Mouse (Mus musculus): ENCODE measurements around the gene Rab20. TPM values are rescaled to one million over a fixed set of nuclear protein-coding genes. Genes with fewer than 3 reads are reported as not detected.
A peak's percentile ranks its signal among the peaks of the same experiment; 100 is the strongest.
"Not testable (repeated sequence)": the region's sequence is repeated elsewhere in the genome, so short reads cannot be mapped to it uniquely, and the experiment has no call there.

Rab20 gene
- total RNA-seq, 2 experiments from 2014 or later: 28.6 to 30.4 TPM

DNA sequence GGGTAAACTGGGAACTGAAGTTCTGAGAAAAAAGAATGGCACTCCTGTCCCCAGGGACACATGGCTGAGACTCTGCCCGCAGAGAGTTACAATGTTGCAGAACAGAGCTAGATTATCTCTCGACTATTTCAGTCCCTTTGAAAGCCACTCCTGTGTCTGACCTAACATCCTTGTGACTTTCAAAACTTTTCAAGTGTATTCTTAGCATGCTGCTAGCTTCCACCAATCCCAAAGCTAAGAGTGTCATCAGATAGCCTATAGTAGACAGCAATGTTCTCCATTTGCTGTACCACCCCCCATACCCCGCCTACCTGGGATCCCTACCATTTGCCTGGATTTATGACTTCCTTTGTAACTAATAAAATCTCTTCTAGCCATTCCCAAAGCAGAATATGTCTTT, 4.0 kb upstream of the Rab20 start:
- intact Hi-C loops (cut with DNase I): no loop called here
- peak in 1 of 2 experiments; percentile 51 for DNase-seq

DNA sequence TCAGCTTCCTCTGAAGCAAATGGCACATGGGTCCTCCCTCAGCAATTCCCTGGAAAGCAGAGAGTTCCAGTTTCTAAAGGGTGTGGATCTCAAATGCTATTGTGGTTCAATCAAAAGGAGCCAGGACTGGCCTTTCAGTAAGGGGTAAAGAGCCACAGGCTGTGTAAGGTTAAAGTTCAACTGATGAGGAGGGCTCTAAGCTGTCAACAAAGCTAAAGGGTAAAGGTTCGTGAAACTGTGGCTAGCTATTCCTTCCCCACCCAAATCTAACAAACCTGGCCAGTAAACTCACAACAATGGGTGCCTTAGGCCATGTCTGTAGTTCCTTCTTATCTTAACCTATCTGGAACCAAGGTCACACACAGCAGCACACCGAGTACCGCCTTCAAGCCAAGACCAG, 3.4 kb upstream of the Rab20 start:
- intact Hi-C loops (cut with DNase I): no loop called here
- no peak for DNase-seq

DNA sequence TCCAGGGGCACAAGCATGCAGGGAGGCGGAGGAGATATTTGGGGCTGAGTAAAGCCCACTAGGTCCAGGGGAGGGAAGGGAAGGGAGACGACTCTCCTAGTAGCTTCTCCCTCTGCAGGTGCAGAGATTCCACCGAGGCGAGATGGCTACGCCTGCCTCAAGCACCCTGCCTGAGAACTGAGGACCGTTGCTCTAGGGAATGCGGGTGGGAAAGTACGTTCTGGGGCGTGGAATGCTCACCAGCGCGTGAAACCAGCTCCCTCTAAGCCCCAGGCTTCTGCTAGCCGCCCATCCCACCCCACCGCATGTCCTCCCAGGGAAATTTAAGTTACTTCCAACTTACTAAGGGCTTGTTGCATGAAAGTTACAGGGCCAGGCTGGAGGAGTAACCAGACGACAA, 1.1 kb upstream of the Rab20 start:
- no peak for DNase-seq
- intact Hi-C loops (cut with DNase I): no loop called here

DNA sequence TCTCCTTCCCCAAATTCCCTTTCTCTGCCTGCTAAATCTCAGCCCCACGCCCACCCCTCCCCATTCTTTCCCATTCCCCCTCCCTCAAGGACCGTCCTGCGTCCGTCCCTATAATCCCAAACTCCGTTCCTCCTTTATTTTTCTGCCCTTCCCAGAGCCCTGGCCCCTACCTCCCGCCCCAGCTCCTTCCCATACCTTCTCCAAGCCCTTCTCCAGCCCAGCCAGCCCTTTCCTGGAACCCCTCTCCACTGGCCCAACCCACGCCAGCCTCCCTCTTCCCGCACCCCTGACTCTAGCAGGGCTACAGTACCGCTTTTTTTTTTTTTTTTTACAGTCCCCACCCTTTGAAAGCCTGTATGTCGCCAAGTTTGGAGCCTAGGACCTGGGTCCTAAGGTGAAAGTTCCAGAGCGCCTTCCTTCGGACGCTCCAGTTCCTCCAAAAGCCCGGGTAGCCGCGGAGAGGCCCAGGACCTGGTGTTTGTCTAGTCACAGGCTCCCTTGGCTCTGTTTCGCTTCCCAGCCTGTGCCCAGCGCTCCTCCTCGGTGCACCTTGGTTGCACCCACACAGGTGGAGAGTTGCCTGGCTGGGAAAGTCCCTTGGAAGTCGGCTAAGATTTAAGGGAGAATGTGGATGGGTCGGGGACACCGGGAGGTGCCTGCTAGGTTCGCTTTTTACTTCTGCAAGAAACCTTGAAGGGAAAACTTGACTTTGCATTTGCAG, 457 bp upstream of the Rab20 start:
- DNase-seq: peak in 1 of 2 experiments; percentile 39
- intact Hi-C loops (cut with DNase I): no loop called here

DNA sequence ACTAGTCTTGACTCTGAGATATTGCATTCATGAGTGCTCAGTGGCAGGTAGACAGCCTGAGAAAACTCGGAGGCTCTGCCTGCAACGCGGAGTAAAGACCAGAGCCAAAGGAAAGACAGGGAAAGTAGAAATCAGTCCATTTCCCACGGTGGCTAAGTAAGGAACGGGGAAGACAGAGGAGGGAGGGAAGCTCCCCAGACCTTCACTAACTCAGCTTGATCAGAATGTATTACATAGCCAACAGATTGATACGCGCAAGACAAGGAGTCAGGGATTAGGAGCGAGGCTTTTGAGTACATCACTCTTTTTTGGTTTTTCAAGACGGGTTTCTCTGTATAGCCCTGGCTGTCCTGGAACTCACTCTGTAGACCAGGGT, 1.3 kb downstream of the Rab20 start:
- intact Hi-C loops (cut with DNase I): no loop called here

DNA sequence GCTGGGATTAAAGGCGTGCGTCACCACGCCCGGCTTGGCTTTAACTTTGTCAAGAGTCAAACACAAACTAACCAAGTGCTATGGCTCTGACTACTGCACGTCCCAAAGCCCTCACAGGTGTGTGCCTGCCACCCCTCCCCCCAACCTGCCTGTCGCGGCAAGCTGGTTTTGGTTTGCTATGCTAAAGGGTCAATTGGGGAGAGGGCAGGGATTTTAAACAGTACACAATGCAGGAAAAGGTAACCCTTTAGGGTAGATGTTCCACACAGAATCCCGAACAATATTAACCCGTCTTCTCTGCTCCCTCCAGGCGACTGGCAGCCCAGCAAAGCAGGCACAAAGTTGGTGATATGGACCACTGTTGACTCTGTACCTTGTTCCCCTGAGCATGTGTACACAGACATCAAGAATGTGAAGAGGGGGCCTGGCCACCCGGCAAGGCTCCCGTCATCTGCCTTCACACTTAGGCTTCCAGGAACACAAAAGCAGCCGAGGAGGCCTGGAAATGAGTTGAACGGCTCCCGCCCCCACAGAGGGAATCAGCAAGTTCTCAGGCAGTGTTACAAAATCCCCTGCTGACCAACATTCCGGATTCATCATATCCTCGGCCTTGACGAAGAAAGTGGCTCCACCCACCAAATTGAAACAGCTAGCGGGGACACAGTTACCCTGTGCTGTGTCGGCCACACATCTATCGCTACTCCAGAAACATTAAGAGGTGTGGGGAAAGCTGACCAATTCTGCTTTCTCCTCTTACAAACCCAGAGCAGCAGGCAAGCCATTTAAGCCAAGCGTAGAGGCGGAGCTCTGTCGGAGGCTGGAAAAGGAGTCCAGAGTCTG, 2.0 kb downstream of the Rab20 start:
- peak; percentile 81 to 83 for DNase-seq
- intact Hi-C loops (cut with DNase I): no loop called here

More for the DNA sequence above, 1.3 kb downstream of the Rab20 start:
- DNase-seq: no peak

DNA sequence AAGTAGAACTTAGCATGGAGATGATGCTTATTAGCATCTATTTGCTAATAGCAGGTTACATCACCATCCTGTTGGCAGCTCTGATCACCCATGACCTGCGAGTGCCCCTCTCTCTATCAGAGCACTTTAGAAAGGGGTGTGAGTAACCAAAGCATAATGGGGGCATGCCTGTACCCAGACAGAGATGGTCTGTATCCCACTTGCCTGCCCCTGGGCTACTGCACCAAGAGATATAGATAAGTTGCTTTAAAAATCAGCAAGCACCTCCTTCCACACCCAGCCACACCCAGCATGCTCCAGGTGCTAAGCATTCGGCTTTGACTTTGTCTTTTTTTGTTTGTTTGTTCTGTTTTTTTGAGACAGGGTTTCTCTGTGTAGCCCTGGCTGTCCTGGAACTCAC, 2.6 kb downstream of the Rab20 start:
- DNase-seq: no peak
- intact Hi-C loops (cut with DNase I): no loop called here

DNA sequence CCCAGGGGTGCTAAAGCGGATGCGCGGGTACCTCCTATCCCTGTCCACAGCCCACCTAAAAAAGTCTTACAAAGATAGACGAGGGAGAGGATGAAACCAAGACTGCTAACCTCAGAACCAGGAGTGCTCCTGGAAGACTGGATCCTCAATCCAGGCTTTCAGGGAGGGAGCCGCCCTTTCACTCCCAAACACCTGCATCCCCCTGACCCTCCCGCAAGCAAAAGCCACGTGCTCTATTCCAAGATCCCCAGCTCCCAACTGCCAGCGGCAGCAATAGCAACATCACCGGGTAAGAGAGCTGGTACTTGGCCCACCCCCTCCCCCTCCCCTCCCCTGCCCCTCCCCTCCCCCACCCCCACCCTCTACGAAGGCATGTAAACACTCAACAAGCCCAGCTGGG, 3.1 kb downstream of the Rab20 start:
- intact Hi-C loops (cut with DNase I): no loop called here
- no peak for DNase-seq

DNA sequence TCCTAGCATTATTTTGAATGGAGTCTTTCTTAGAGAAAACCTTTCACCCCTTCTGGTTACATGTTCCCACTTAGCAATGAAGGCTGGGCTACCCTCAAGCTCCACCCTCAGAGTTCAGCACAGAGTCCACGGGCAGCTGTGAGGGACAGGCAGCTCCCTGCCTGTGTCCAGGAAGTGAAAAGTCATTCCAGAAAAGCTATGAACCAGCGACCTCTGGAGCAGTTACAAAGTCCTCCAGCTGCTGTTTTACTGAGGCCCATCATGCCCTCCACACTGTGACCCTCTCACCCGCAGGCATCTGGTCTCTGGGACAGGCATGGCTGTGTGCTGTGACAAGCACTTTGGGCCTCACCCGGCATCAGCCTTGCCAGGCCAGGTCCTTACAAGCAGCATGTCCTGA, 5.4 kb downstream of the Rab20 start:
- intact Hi-C loops (cut with DNase I): no loop called here
- DNase-seq: peak; percentile 62 to 66

DNA sequence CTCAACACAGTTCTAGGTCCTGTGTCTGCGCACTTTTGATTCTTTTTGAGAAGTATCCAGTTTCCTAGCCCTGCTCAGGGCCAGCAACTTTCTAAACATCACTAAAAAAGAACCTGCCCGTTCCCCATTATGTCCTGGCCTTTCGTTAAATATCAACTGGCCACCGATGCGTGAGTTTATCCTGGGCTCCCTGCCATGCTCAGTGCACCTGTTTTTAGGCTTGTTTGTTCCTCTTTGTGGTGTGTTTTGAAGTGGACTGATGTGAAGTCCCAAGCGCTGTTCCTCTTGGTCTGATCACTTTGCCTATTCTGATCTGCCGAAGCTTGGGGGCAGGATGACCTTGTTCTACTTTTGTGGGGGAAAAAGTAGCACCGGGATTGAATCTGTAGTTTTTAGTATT, 7.2 kb downstream of the Rab20 start:
- intact Hi-C loops (cut with DNase I): no loop called here
- no peak for DNase-seq

DNA sequence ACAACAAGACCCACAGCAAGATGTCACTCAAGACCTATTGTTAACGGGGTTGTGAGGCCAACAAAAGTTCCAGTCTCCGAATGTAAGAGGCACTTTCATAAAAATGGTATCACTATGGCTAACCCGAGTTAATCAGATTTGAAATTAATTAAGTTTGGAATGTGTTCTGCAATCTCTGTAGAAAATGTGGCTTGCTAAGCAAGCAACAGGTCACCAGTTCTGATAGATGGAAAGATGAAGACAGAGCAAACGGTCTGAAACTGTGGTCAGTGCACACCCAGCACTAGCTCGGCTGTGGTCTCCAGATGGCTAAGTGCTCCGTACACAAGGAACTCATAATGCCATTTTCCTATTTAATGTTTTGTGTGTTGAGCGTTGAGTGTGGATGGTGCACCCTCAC, 7.8 kb downstream of the Rab20 start:
- no peak for DNase-seq
- intact Hi-C loops (cut with DNase I): no loop called here

DNA sequence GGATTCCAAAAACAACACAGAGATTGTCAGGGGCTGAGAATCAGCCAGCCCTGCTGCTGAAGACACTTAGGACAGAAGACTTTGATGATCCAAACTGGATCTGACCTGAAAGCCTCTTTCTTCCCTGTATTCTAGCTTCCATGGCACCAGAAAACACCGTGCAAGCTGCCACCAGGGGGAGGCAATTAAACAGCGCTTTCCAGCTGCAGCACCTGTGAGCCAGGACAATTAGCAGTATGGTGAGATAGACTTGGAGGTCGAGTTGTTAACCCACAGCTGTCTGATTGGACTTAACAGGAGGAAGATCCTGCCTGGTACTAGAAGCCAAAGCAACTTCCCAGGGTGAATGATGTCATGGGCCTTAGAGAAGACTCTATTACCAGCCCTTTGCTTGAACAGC, 9.4 kb downstream of the Rab20 start:
- intact Hi-C loops (cut with DNase I): loop anchor here (1.0 kb wide), 1 partner anchor 16 kb away; no protein-coding TSS in a partner anchor
- DNase-seq: peak; percentile 72 to 77

DNA sequence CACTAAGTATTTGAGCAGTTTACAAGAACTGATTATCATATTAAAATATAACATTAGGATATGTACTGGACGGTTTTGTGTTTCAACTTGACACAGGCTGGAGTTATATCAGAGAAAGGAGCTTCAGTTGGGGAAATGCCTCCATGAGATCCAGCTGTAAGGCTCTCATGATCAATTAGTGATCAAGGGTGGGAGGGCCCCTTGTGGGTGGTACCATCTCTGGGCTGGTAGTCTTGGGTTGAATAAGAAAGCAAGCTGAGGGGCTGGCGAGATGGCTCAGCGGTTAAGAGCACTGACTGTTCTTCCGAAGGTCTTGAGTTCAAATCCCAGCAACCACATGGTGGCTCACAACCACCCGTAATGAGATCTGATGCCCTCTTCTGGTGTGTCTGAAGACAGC, 12.0 kb downstream of the Rab20 start:
- intact Hi-C loops (cut with DNase I): not testable (repeated sequence)

DNA sequence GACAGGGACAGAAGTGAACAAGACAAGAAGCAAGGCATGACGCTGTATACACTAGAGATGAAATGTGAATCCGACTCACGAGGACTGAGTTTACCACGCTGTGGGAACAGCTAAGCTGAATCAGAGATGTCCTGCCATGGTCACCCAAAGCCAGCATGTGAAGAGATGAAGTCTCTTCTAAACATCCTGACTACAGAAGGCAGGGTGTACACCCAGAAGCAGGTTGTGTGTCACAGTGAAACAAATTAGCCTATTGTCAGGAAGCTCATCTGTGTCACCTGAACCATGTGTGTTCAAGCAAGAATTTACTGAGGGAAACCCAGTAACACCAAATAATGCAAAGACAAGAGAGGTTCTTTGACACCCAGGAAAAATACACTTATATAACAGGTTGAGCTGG, 12.9 kb downstream of the Rab20 start:
- intact Hi-C loops (cut with DNase I): no loop called here
- no peak for DNase-seq

More for the DNA sequence above, 12.0 kb downstream of the Rab20 start:
- DNase-seq: not testable (repeated sequence)

DNA sequence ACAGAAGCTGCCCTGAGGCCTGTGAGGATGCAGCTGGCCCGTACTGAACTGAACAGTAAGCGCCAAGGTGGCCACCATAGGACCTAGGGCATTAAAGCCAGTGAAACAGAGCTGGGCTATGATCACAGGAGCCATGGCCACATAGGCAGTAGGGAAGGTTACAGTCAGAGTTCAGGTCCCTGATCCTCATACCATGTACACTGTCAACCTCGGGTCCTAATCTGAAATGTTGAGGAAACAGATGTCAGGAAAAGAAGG, 13.9 kb downstream of the Rab20 start:
- intact Hi-C loops (cut with DNase I): no loop called here
- DNase-seq: no peak

DNA sequence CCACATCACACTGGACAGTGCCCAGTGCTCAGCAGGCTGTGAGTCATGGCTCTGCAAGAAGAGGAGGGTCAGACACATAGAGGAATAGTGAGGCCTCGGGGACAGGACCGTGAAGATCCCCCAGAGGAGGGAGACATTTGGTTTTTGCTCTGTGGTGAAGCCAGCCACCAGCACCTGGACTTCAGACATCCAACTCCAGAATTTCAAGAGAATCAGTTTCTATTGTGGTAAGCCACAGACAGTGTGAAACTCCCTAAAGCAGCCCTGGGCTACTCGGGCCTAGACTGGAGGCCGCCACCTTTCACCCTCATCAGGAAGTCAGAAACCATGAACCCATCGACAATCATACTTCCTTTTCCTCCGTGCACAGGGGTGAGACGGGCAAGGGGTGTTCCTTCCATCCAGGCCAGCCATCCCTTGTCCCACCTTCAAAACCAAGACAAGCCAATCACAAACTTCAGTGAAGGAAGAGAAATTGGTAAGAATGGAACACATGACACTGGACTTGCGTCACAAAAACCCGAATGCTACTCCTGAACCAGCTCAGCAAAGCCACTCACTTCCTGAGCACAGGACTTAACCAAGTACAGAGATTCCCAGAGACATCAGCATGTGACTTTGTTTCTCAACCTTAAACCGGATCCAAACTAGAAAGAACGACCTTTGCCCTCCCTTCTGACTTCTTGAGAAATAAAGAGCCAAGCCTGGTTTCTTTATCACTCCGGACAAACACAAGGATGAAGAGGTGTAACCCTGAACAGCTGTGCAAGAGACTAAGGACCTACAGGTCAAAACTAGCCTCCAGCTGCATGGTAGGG, 14.4 kb downstream of the Rab20 start:
- DNase-seq: no peak
- intact Hi-C loops (cut with DNase I): no loop called here

DNA sequence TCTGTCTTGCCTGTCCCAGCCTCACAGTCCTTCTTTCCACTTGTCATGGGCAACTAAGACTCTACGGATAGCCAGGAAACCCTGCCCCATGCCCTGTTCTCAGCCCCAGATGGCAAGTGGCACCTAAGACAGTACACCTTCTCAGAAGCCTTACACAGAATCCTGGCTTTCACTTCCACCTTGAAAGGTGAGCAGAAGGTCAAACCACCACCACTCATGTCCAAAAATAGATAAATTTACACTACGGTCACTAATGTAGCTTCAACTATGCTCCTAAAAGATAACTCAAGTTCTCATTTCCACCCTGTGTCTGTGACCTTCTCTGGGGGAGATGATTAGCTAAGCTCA, 15.0 kb downstream of the Rab20 start:
- intact Hi-C loops (cut with DNase I): no loop called here
- DNase-seq: no peak

DNA sequence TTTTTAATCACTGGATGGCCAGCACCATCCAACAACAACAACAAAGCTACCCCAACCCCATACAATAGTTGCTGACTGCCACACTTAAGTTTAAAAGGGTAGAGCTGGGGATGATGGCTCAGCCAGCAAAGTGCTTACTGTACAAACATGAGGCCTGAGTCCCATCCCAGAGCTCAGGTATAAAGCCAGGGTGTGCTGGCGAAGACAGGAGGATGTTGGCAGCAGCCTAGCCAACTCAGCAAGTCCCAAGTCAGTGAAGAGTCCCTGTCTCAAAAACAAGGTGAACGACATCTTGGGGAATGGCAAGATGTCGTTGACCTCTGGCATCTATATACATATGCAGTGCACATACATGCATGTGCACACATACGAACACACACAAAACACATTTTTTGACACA, 15.9 kb downstream of the Rab20 start:
- no peak for DNase-seq
- intact Hi-C loops (cut with DNase I): no loop called here

DNA sequence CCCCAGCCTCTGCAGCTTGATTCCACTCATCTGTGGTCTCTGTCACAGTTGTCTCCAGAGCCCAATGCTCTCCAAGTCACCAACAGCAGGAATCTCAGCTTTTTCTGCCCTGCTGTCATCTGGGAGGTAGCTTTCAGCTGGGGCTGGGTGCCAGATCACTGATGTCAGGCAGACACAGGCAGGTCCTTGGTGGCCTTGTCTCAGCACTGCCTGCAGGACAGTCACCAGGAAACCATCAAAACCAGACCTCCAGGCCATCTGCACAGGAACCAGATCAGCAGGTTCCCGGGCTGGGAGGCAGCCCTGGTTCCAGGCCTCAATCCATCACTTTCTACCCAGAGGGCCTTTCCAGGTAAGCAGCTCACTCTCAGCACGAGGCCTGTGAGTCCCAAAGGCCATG, 16.7 kb downstream of the Rab20 start:
- DNase-seq: peak; percentile 52 to 61
- intact Hi-C loops (cut with DNase I): no loop called here

DNA sequence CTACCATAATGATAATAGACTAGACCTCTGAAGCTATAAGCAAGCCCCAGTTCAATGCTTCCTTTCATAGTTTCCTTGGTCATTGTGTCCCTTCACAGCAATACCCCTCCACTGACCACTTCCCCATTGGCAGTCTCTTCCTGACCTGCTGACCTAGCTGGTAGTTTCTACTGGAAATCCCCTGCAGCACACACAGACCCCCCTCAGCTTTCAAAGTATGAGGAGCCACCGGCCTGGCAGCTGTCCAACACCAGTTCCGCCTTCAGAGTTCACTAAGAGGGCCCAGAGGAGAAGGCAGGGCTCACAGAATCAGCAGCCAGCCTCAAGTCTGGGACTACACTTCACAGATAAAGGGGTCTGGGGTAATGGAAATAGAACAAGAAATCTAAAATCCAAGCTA, 17.6 kb downstream of the Rab20 start:
- no peak for DNase-seq
- intact Hi-C loops (cut with DNase I): no loop called here

DNA sequence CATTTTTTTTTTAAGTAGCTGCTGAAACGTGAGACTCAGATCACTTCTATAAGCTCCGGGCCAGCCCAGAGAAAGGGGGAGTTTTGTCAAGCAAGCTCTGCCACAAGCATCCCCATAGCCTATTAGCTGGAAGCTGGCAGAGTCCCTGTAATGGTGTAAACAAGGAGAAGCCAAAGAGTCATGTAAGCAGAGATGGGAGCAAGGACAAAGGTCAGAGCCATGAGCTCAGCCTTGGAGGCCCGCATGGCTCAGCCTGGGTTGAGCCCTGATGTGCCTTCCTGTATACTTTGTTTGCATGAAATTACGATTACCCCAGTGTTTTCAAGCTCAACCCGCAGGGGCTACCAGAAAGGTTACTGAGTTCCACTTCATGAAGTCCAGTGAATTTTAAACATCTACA, 19.5 kb downstream of the Rab20 start:
- intact Hi-C loops (cut with DNase I): no loop called here
- no peak for DNase-seq
